Mouse (Mus musculus): Measurements from ENCODE around the gene Usp50. TPM values are rescaled to one million over a fixed set of nuclear protein-coding genes. Genes with fewer than 3 reads are reported as not detected.

Gene Usp50
- polyA plus RNA-seq, 1 experiment from 2014 or later = 2.9 TPM

- H3K27me3 ChIP-seq (ENCODE audit: insufficient read depth, low read length) = no peaks in the 10 kb centered on the region; the same call in 1 of the 2 replicates
- peak within 1 kb of the TSS; percentile 86 for H3K27ac ChIP-seq
- no peaks in the 10 kb centered on the region for H3K36me3 ChIP-seq (ENCODE audit: insufficient read depth, low read length)
- H3K4me1 ChIP-seq (replicated peaks; ENCODE audit: insufficient read depth, low read length) = 0 out of 2 replicates have a peak, but pooled peaks cover 8% of the 10 kb centered on the region
- H3K9me3 ChIP-seq (replicated peaks; ENCODE audit: low read length) = no peaks in the 10 kb centered on the region
- WGBS = 3% methylated on average over 47 of the region's 47 CpGs
- DNase-seq (ENCODE audit: low spot score) (peak; percentile 99), ATAC-seq (replicated peaks; ENCODE audit: low FRiP score, low read depth) (peak; percentile 100)
- peak within 1 kb of the TSS; percentile 79 for H3K9ac ChIP-seq (ENCODE audit: low read depth, low read length)
- H3K4me2 ChIP-seq (ENCODE audit: low read length) = peak within 1 kb of the TSS; percentile 76
- TF ChIP-seq CTCF (IDR thresholded peaks at IDR 0.05; ENCODE audit: low read depth) = peak; percentile 9; the same call in 1 of the 2 replicates
- peak within 1 kb of the TSS; percentile 86 for H3K4me3 ChIP-seq (replicated peaks; ENCODE audit: low read depth, low read length)
These were observed 76.4 kb downstream of the Usp50 start, which contains the start of gene Usp8 for GRCm38 (mm10) chr2:126706759-126707437. Usp8 (plus strand) TSS chr2:126707328.

GRCm38 (mm10) chr2:126695285-126695684 lies 88.0 kb downstream of the Usp50 start:
- H3K27me3 ChIP-seq (ENCODE audit: insufficient read depth, low read length) = no peaks in the 10 kb centered on the region
- H3K36me3 ChIP-seq (ENCODE audit: insufficient read depth, low read length) = no peaks in the 10 kb centered on the region
- no peaks in the 10 kb centered on the region for H3K9me3 ChIP-seq (replicated peaks; ENCODE audit: low read length)
- no peak overlapping the region for H3K27ac ChIP-seq
- no peak overlapping the region for H3K4me3 ChIP-seq (replicated peaks; ENCODE audit: low read depth, low read length)
- DNase-seq (ENCODE audit: low spot score) (no peak), ATAC-seq (replicated peaks; ENCODE audit: low FRiP score, low read depth) (no peak)
- H3K9ac ChIP-seq (ENCODE audit: low read depth, low read length) = no peak overlapping the region
- 86% methylated on average over 6 of the region's 6 CpGs for WGBS
- H3K4me2 ChIP-seq (ENCODE audit: low read length) = no peak overlapping the region
- TF ChIP-seq CTCF (IDR thresholded peaks at IDR 0.05; ENCODE audit: low read depth) = no peak
- no peaks in the 10 kb centered on the region for H3K4me1 ChIP-seq (replicated peaks; ENCODE audit: insufficient read depth, low read length)

GRCm38 (mm10) chr2:126691290-126691689 lies 92.0 kb downstream of the Usp50 start:
- Histone ChIP-seq H3K36me3 (ENCODE audit: insufficient read depth, low read length) (no peaks in the 10 kb centered on the region), H3K9ac (ENCODE audit: low read depth, low read length) (no peak overlapping the region), H3K27ac (no peak overlapping the region), H3K27me3 (ENCODE audit: insufficient read depth, low read length) (no peaks in the 10 kb centered on the region), H3K4me2 (ENCODE audit: low read length) (no peak overlapping the region), H3K4me1 (replicated peaks; ENCODE audit: insufficient read depth, low read length) (no peaks in the 10 kb centered on the region), H3K9me3 (replicated peaks; ENCODE audit: low read length) (no peaks in the 10 kb centered on the region), H3K4me3 (replicated peaks; ENCODE audit: low read depth, low read length) (no peak overlapping the region)
- WGBS = 77% methylated on average over 3 of the region's 3 CpGs
- DNase-seq (ENCODE audit: low spot score) = no peak
- no peak for TF ChIP-seq CTCF (IDR thresholded peaks at IDR 0.05; ENCODE audit: low read depth)
- ATAC-seq (replicated peaks; ENCODE audit: low FRiP score, low read depth) = no peak

GRCm38 (mm10) chr2:126682937-126683336 lies 100.3 kb downstream of the Usp50 start:
- no peak overlapping the region for H3K4me3 ChIP-seq (replicated peaks; ENCODE audit: low read depth, low read length)
- no peak overlapping the region for H3K9ac ChIP-seq (ENCODE audit: low read depth, low read length)
- ATAC-seq (replicated peaks; ENCODE audit: low FRiP score, low read depth) (no peak), DNase-seq (ENCODE audit: low spot score) (no peak)
- H3K4me1 ChIP-seq (replicated peaks; ENCODE audit: insufficient read depth, low read length) = no peaks in the 10 kb centered on the region
- TF ChIP-seq CTCF (IDR thresholded peaks at IDR 0.05; ENCODE audit: low read depth) = no peak
- 84% methylated on average over 1 of the region's 1 CpGs for WGBS
- peak overlapping the region; percentile 19; the same call in 1 of the 2 replicates for H3K27ac ChIP-seq
- H3K9me3 ChIP-seq (replicated peaks; ENCODE audit: low read length) = no peaks in the 10 kb centered on the region
- H3K4me2 ChIP-seq (ENCODE audit: low read length) = no peak overlapping the region
- no peaks in the 10 kb centered on the region for H3K27me3 ChIP-seq (ENCODE audit: insufficient read depth, low read length)
- no peaks in the 10 kb centered on the region for H3K36me3 ChIP-seq (ENCODE audit: insufficient read depth, low read length)

- ATAC-seq (replicated peaks; ENCODE audit: low FRiP score, low read depth) (no peak), DNase-seq (ENCODE audit: low spot score) (peak; percentile 70)
- no peak overlapping the region for H3K4me3 ChIP-seq (replicated peaks; ENCODE audit: low read depth, low read length)
- 65% methylated on average over 2 of the region's 2 CpGs for WGBS
- no peak overlapping the region for H3K4me2 ChIP-seq (ENCODE audit: low read length)
- H3K27ac ChIP-seq = peak overlapping the region; percentile 42; the same call in 1 of the 2 replicates
- H3K27me3 ChIP-seq (ENCODE audit: insufficient read depth, low read length) = no peaks in the 10 kb centered on the region
- H3K4me1 ChIP-seq (replicated peaks; ENCODE audit: insufficient read depth, low read length) = no peaks in the 10 kb centered on the region
- H3K36me3 ChIP-seq (ENCODE audit: insufficient read depth, low read length) = no peaks in the 10 kb centered on the region
- H3K9me3 ChIP-seq (replicated peaks; ENCODE audit: low read length) = no peaks in the 10 kb centered on the region
- TF ChIP-seq CTCF (IDR thresholded peaks at IDR 0.05; ENCODE audit: low read depth) = no peak
- H3K9ac ChIP-seq (ENCODE audit: low read depth, low read length) = no peak overlapping the region
These were observed 100.9 kb downstream of the Usp50 start for GRCm38 (mm10) chr2:126682333-126682732.

GRCm38 (mm10) chr2:126677366-126677765 lies 105.9 kb downstream of the Usp50 start:
- DNase-seq (ENCODE audit: low spot score) = no peak
- no peak for TF ChIP-seq CTCF (IDR thresholded peaks at IDR 0.05; ENCODE audit: low read depth)
- Histone ChIP-seq H3K27ac (no peak overlapping the region), H3K27me3 (ENCODE audit: insufficient read depth, low read length) (no peaks in the 10 kb centered on the region), H3K4me1 (replicated peaks; ENCODE audit: insufficient read depth, low read length) (peaks cover 7% of the 10 kb centered on the region), H3K9me3 (replicated peaks; ENCODE audit: low read length) (no peaks in the 10 kb centered on the region), H3K9ac (ENCODE audit: low read depth, low read length) (no peak overlapping the region), H3K36me3 (ENCODE audit: insufficient read depth, low read length) (no peaks in the 10 kb centered on the region), H3K4me2 (ENCODE audit: low read length) (no peak overlapping the region), H3K4me3 (replicated peaks; ENCODE audit: low read depth, low read length) (no peak overlapping the region)
- 83% methylated on average over 1 of the region's 1 CpGs for WGBS
- ATAC-seq (replicated peaks; ENCODE audit: low FRiP score, low read depth) = no peak

All from kidney, postnatal 0 days (tissue).